Mouse (Mus musculus) B cell, adult (primary cell): Measurements from ENCODE around the gene Themis. TPM values are rescaled to one million over a fixed set of nuclear protein-coding genes. Genes with fewer than 3 reads are reported as not detected.

Experiments
- total RNA-seq: library from RNA; stranded (reverse); gene quantifications from 4 replicates; pipeline ENCODE4 v1.2.4, GENCODE M21; 2023; ENCODE audit not compliant: inconsistent age

The Themis gene
- total RNA-seq, result 0.19 to 0.35 TPM (median 0.24 TPM) in 4 replicates

DNA sequence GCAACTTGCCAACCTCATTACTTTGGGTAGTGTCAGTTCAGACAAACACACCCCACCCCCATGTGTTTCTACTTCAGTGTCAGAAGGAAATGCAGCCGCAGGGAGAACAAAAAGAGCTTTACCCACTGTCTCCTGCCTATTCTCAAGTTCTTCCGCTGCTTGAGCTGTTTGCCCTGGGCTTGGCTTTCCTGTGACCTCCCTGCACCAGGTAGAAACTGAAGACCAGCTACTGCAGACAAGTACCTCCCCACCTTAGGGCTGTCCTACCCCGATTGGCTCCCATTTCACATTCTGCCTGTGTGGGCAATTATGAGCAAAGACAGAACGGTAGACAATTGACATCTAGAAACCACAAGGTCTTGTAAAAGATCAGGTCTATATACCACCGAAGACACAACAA, at the start of gene Themis:
Themis (plus strand) TSS at position 100 of the 400 bp plus-strand sequence.

